8 mouse cellular contexts compared by ENCODE assay signal in genomic region chrX:15322207-15322839, GRCm38 (mm10).
DNase-seq lines count a peak whose midpoint lies in the region; ATAC-seq lines count a peak whose summit lies in the region.

No protein-coding gene starts in this region.

- H3K4me2 ChIP-seq in kidney, embryonic 15.5 days = peak overlapping the region; percentile 37

- H3K36me3 ChIP-seq in kidney, embryonic 15.5 days = no peaks in the 10 kb centered on the region

- 9% methylated on average over 7 of the region's 7 CpGs for whole genome bisulfite sequencing in kidney, embryonic 15.5 days

- H3K27me3 ChIP-seq in kidney, embryonic 15.5 days = no peaks in the 10 kb centered on the region

- H3K4me3 ChIP-seq in kidney, embryonic 15.5 days (replicated peaks) = 0 out of 2 replicates have a peak overlapping the region, but pooled peaks have one; percentile 11

- 0 out of 2 replicates have a peak, but pooled peaks cover 2% of the 10 kb centered on the region for H3K4me1 ChIP-seq in kidney, embryonic 15.5 days

- H3K9ac ChIP-seq in kidney, embryonic 15.5 days = no peak overlapping the region

- peak; percentile 31 for DNase-seq in Muller cell, postnatal 12 days (ENCODE audit: inconsistent ontology term)
- DNase-seq in adrenal gland, postnatal 25 days = peak; percentile 34
- DNase-seq in heart, adult 8-10 months (ENCODE audit: low spot score) = peak; percentile 0
- DNase-seq in lung, postnatal 14 days = peak; percentile 0
- DNase-seq in right cerebral cortex, postnatal 4 days = no peak
- DNase-seq in spleen, adult 18-20 months = no peak
- DNase-seq in right cerebral cortex, postnatal 36 days (ENCODE audit: low spot score in 2 of 2) = no peak

- ATAC-seq in kidney, embryonic 15.5 days (replicated peaks; ENCODE audit: low FRiP score) = peak; percentile 99

- H3K27ac ChIP-seq in kidney, embryonic 15.5 days = no peak overlapping the region

- H3K9me3 ChIP-seq in kidney, embryonic 15.5 days (replicated peaks) = no peaks in the 10 kb centered on the region

Comparison
In these comparisons a context has a peak if more than half of its experiments do, and no peak if none do; other contexts are left out.
1. DNase-seq: peak in Muller cell, postnatal 12 days (single experiment), adrenal gland, postnatal 25 days (single experiment), heart, adult 8-10 months (single experiment) and lung, postnatal 14 days (single experiment); none in right cerebral cortex, postnatal 4 days (single experiment), spleen, adult 18-20 months (0 of 2) and right cerebral cortex, postnatal 36 days (0 of 2).